Mouse (Mus musculus) gastrocnemius, postnatal 14 days (tissue): ENCODE results near the gene Ltf. TPM values are rescaled to one million over a fixed set of nuclear protein-coding genes. Genes with fewer than 3 reads are reported as not detected.

Experiments used
- DNase-seq: peaks from one replicate; pipeline ENCODE4 v3.0.0; 2021; ENCODE audit warnings: mixed read lengths
- intact Hi-C: fragments of 180-260 bp; cut with DNase I; formaldehyde crosslinking; loops from one replicate; pipeline ENCODE4 v1.15.1; 2025; ENCODE audit warnings: low total_unique reads
- total RNA-seq, 2 experiments: library from RNA; stranded (reverse); gene quantifications; 2 replicates each; pipeline ENCODE4 v1.2.3; 2021

The Ltf gene
- total RNA-seq, 2 experiments from 2014 or later = 0.24 to 0.27 TPM

DNA sequence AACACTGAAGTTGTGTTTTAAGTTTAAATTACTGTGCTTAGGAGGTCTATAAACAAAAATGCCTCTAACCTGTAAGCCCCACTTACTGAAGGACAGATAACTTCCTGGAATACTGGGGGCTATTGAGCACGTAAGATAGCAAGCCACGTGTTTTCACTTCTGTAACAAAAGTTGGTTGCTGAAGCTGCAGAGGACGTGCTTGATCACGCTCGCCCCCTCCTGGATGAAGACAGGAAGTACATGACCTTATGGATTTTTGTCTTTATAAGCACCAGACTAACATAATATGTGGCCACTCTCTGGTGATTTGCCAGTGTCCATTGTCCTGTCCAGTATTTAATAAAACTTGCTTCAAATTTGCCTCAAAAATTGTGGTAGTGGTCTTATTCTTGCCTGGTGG lies 58.7 kb downstream of the Ltf start:
- no peak for DNase-seq
- intact Hi-C loops = no loop called here

DNA sequence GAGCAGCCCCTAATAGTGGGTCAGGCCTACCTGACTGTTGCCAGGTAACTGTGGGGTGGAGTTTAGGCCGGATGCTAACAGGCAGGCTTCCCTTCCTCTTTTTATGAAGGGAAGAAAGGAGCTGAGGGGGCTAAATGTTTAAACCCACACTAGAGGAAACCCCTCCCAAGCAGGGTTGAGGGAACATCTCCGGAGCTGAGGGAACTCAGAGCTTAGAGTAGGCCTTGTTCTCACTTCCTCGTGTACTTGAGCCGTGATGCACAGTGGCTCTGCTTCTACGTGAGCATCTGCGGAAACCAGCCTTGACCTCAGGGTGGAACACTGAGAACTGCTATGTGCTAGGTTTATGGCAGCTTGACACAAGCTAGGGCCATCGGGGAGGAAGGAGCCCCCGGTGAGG lies 61.7 kb downstream of the Ltf start:
- intact Hi-C loops = no loop called here
- DNase-seq = no peak

DNA sequence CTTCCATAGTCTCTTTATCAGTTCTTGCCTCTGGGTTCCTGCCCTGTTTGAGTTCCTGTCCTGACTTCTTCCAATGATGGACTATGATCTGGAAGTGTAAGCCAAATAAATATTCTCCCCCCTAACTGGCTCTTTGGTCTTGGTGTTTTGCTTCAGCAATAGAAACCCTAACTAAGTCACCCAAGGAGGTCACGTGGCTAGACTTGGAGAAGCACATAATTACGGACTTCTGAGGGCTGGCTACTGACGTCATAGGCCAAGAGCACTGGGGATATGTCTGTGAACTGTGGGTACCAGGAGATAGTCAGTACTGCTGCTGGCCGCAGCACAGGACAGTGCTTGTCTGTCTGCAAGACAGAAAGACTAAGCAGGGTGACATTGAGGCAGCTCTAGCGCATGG lies 62.7 kb downstream of the Ltf start:
- intact Hi-C loops = no loop called here

DNA sequence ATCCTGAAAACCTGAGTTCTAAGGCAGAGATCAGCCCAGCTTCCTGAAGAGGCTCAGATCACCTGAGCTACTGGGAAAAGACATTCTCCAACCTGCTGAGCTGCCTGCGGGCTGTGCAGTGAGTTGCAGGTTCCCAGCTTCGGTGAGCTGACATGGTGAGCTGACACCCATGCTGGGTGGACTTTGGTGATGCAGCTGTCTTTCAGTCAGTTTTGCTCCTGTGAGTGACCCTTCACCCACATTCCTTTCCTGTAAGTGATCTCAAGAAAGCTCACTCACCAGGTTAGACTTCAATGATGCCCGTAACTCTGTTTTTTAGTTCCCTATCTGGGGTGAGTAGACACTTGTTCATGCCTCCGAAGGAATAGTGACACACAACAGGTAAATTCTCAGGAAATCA lies 66.3 kb downstream of the Ltf start:
- no peak for DNase-seq
- intact Hi-C loops = no loop called here

More for the DNA sequence above, 62.7 kb downstream of the Ltf start:
- DNase-seq = no peak

DNA sequence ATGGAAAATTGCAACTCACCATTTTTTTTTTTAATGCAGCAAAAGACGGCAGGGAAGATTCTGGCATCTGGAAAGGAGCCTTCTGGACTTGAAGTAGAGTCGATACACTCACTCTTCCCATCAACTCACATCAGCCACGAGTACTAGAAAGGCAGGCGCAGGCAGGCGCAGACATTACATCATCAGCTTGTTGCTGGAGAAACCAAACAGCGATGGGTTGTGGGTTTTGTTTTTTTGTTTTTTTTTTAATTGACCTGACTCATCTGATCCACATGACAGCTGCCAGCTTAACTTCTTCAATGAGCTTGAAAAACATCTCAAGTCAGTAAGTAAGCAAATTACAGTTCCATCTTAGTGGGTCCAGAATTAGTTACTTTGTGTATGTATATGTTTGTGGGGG lies 67.1 kb downstream of the Ltf start:
- no peak for DNase-seq
- intact Hi-C loops = no loop called here

DNA sequence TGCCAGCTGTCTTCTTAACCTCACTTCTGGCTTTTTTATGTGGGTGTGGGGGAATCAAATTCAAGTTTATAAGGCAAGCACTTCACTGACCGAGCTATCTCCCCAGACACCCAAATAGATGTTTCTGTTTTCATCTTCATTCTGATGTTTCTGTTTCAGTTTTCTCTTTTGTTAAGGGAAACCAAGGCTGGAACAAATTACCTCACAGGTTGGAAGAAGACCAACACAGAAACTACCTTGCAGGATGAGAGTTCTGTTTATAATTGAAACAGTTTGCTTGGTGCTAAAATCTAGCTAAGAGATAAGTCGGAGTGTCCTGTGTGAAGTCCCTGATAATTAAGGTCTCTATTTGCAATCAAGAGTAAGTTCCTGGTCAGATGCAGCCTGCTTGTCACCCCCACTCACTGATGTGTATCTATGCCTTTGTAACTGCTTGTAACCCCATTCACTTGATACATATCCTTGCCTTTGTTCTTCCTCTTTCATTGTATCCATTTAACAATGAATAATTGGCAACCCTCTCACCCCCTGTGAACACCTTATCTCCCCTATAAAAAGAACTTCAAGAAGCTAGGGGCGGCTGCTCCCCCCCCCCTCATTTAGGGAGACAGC lies 68.0 kb downstream of the Ltf start:
- intact Hi-C loops = no loop called here
- no peak for DNase-seq

DNA sequence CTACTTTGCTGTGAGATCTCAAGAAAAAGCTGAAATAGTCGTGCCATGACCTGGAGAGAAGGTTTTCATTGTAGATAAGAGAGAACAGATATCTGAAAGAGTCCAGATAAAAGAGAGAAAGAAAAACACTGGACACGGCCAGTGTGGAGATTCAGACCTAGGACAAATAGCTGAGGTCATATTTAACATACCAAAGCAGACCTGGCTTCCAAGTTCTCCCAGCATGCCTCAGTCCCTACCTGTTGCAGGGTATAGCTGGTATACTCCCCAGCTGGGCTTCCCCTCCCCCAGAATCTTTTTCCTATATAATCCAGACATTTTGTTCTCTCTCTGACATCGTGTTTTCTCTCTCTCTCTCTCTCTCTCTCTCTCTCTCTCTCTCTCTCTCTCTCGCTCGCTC lies 68.9 kb downstream of the Ltf start:
- DNase-seq = no peak
- intact Hi-C loops = no loop called here

DNA sequence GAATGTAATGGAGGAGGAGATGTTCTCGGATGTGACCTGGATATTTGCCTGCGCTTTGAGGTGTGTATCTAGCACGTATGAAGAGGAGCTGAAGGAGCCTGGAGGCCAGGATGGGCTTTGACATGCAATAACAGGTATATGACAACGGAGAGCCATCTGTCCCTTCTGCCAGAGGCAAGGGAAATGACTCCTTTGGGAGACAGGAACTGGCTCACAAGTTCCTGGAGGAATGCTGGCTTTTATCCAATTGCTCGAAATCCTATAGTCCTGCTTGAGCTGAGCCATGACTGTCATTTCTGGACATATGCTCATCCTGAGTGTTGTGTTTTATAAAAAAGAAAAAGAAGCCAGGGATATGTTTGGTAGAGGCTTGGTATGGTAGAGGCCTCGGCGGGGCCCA lies 69.8 kb downstream of the Ltf start:
- intact Hi-C loops = no loop called here
- DNase-seq = no peak

Other genes with a start within 250 kb of the Ltf start
- not detected for gene Prss42, start 221.1 kb upstream of the Ltf start, total RNA-seq
- not detected for gene Prss44, start 205.3 kb upstream of the Ltf start, total RNA-seq
- gene Prss43, start 192.6 kb upstream of the Ltf start, total RNA-seq = not detected
- not detected for gene Prss45, start 184.7 kb upstream of the Ltf start, total RNA-seq
- gene Prss46, start 174.8 kb upstream of the Ltf start, total RNA-seq = not detected
- not detected for gene Prss50, start 161.3 kb upstream of the Ltf start, total RNA-seq
- gene Als2cl, start 139.4 kb upstream of the Ltf start, total RNA-seq = 1 to 10 TPM; 4.0 to 9.5 TPM
- gene Tmie, start 139.2 kb upstream of the Ltf start, total RNA-seq = under 1 TPM; 0.55 to 0.62 TPM
- gene Fam240a, start 102.4 kb upstream of the Ltf start, total RNA-seq = 1 to 10 TPM in 1 of 2 experiments, under 1 TPM in 1; 0.78 to 2.6 TPM
- gene Tdgf1, start 73.1 kb upstream of the Ltf start, total RNA-seq = not detected
- 10 to 100 TPM; 23.7 to 24.1 TPM for gene Lrrc2, start 67.7 kb upstream of the Ltf start, total RNA-seq
- 1 to 10 TPM; 1.2 to 1.3 TPM for gene Rtp3, start 28.7 kb upstream of the Ltf start, total RNA-seq
- 1 to 10 TPM; 3.5 to 3.6 TPM for gene Ccrl2, start 38.2 kb downstream of the Ltf start, total RNA-seq
- 10 to 100 TPM; 60.2 to 63.7 TPM for gene Lrrfip2, start 98.3 kb downstream of the Ltf start, total RNA-seq